Mouse (Mus musculus) thymus, adult 2 months (tissue): ENCODE data around the gene Atg16l2.

ENCODE experiments used
- CTCF ChIP-seq: fragments of 200-500 bp; IDR thresholded peaks from 2 replicates; pipeline ENCODE4 v1.5.1; 2012; ENCODE audit warnings: mild to moderate bottlenecking, control low read depth, low read length, moderate library complexity, borderline replicate concordance; ENCODE audit not compliant: control insufficient read depth, poor library complexity, insufficient read depth; ENCODE audit errors: extremely low read depth
- POLR2A ChIP-seq: fragments of 200-500 bp; IDR thresholded peaks from 2 replicates; pipeline ENCODE4 v1.6.1; 2012; ENCODE audit warnings: mild to moderate bottlenecking, low read length, control low read depth, moderate library complexity; ENCODE audit not compliant: control insufficient read depth, poor library complexity, insufficient read depth; ENCODE audit errors: extremely low read depth

DNA sequence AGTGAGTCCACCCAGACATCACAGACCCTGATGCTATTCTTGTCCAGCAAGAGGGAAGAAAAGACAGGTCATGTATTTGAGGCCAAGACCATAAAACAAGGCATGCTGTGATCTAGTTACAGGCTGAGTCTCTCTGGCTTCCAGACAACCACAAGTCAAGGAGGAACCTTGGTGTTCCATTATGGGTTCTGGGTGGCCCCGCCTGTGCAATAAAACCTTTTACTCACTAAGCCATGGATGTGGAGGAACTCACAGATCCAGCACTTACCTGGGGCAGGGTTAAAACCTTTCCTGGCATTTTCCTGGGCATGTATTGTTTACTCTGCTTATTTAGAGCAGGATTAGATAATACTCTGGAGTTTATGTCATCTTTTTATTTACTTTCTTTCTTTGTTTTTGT, 17.5 kb downstream of the Atg16l2 start:
- no peak for TF ChIP-seq CTCF
- TF ChIP-seq POLR2A = no peak
